Mouse (Mus musculus): ENCODE measurements at regions not wholly inside any gene's neighbourhood (a gene's known extent, or its start where the extent isn't known, plus 50 kb on each side); places are given as distances from the start of the nearest gene placed in this dataset.

GRCm38 (mm10) chr7:73144846-73145245 lies 230.5 kb upstream of the Rgma start:
- TF ChIP-seq POLR2A (IDR thresholded peaks at IDR 0.05; ENCODE audit: insufficient read depth, low read length), result no peak
- TF ChIP-seq CTCF (IDR thresholded peaks at IDR 0.05; ENCODE audit: low read depth, low read length), result no peak
